Mouse (Mus musculus): ENCODE measurements around the gene Golm1. TPM values are rescaled to one million over a fixed set of nuclear protein-coding genes. Genes with fewer than 3 reads are reported as not detected.

The Golm1 gene
- polyA plus RNA-seq, 1 experiment from 2014 or later = 23.0 TPM

DNA sequence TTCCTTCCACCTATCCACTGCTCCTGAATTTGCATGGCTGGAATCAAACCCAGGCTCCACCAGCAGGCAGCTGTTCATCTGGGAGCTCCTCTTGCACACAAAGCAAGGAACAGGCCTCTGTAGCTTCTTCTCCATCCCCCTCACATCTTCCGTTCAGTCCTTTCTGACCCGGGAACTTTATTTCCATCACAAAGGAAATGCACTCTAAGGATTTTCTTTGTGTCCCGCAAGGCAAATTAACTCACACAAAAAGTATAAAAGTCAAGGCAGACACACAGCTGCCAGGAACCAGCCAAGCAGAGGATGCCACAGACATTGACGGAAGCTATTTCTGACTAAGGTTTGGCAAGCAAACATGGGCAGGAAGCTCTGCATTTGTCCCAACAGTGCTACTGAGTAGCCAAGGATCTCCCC lies 18.6 kb downstream of the Golm1 start:
- WGBS = 8% methylated on average over 4 of the region's 4 CpGs
- no peak for ATAC-seq (ENCODE audit: low FRiP score, low read depth)

DNA sequence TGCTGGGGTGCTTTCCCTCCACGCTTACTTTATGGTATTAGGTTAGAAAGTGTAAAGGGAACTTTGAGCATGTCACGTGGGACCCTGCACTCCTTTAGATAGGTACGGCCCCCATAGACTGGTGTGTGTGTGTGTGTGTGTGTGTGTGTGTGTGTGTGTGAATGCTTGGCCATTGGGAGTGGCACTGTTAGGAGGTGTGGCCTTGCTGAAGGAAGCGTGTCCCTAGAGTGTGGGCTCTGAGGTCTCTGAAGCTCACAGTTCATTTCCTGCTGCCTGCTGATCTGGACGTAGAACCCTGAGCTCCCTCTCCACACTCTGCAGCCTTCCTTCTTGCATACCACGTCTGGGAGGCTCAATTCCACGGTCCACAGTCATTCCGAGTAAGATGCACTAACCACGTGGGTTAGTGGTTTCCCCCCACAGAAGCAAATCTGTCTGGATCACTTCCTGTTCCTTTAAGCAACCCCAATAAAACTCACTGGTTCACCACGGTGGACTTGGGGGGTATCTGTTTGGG lies 19.2 kb downstream of the Golm1 start:
- Histone ChIP-seq H3K4me3 (no peak overlapping the region), H3K4me2 (no peak overlapping the region), H3K27me3 (no peaks in the 10 kb centered on the region), H3K9me3 (no peaks in the 10 kb centered on the region), H3K4me1 (replicated peaks) (peaks cover 19% of the 10 kb centered on the region), H3K36me3 (no peaks in the 10 kb centered on the region), H3K9ac (no peak overlapping the region), H3K27ac (replicated peaks) (0 out of 2 replicates have a peak overlapping the region, but pooled peaks have one; percentile 41)
- WGBS = 51% methylated on average over 10 of the region's 10 CpGs
- ATAC-seq (ENCODE audit: low FRiP score, low read depth) = no peak

More for the DNA sequence above, 18.6 kb downstream of the Golm1 start:
- Histone ChIP-seq H3K27me3 (no peaks in the 10 kb centered on the region), H3K9me3 (no peaks in the 10 kb centered on the region), H3K36me3 (no peaks in the 10 kb centered on the region), H3K9ac (no peak overlapping the region), H3K4me2 (no peak overlapping the region), H3K4me3 (no peak overlapping the region), H3K27ac (replicated peaks) (0 out of 2 replicates have a peak overlapping the region, but pooled peaks have one; percentile 41), H3K4me1 (replicated peaks) (peaks cover 19% of the 10 kb centered on the region)

DNA sequence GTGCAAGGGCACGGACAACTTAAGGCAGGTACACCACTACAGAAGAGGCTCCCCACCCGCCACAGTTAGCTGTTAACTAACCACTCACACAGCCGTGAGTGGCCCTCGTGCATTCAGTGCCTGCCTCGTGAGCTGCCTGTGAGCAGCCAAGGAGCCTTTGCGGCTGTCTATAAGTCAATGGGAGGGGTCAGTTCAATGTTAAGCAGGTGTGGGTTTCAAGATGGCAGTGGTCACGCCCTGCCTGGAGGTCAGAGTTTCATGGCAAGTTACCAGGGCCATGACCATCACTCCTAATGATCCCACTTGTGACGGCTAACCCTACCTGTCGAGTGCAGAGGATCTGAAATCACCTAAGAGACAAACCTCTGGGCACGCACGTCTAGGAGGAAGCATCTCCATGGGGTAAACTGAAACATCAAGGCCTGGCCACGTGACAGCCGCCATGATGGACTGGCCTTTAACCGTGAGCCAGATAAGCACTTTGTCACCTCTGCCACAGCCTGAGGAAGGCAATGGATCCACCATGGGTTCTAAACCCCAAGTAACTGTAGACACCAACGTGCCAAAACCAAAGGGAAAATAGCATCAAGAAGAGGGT lies 19.8 kb downstream of the Golm1 start:
- Histone ChIP-seq H3K4me1 (replicated peaks) (peaks cover 19% of the 10 kb centered on the region), H3K27me3 (no peaks in the 10 kb centered on the region), H3K9me3 (no peaks in the 10 kb centered on the region), H3K4me2 (no peak overlapping the region), H3K36me3 (no peaks in the 10 kb centered on the region), H3K4me3 (no peak overlapping the region), H3K9ac (no peak overlapping the region), H3K27ac (replicated peaks) (no peak overlapping the region)
- 89% methylated on average over 15 of the region's 15 CpGs for WGBS
- ATAC-seq (ENCODE audit: low FRiP score, low read depth) = no peak

DNA sequence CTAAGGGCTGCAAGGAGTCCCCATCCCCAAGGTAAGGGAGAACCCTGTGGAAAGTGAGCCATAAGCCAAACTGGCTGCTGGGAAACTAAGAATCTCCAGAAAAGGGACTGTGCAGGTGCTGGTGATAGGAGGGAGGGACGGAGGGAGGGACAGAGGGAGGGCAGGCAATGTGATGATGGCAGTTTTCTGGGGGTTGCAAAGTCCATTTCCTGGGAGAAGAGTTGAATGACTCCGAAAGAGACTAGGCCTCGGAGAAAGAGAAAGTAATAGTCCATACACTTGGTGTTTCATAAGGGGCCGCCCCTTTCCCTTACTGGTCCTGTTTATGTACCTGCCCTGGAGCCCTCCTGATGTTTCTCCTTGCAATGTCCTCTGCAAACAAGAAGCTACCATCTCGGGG lies 21.1 kb downstream of the Golm1 start:
- Histone ChIP-seq H3K36me3 (no peaks in the 10 kb centered on the region), H3K27ac (replicated peaks) (no peak overlapping the region)
- WGBS = 92% methylated on average over 5 of the region's 5 CpGs

GRCm38 (mm10) chr13:59653136-59653535 lies 22.5 kb downstream of the Golm1 start:
- H3K4me3 ChIP-seq = no peak overlapping the region
- no peak overlapping the region for H3K9ac ChIP-seq
- 0 out of 2 replicates have a peak overlapping the region, but pooled peaks have one; percentile 7 for H3K27ac ChIP-seq (replicated peaks)
- no peak; the same call in 1 of the 2 replicates for ATAC-seq (ENCODE audit: low FRiP score, low read depth)
- H3K4me1 ChIP-seq (replicated peaks) = peaks cover 19% of the 10 kb centered on the region
- no peaks in the 10 kb centered on the region for H3K27me3 ChIP-seq
- H3K4me2 ChIP-seq = no peak overlapping the region
- H3K36me3 ChIP-seq = no peaks in the 10 kb centered on the region
- H3K9me3 ChIP-seq = no peaks in the 10 kb centered on the region
- WGBS = 45% methylated on average over 3 of the region's 3 CpGs

More for the DNA sequence above, 21.1 kb downstream of the Golm1 start:
- Histone ChIP-seq H3K27me3 (no peaks in the 10 kb centered on the region), H3K4me1 (replicated peaks) (peaks cover 19% of the 10 kb centered on the region), H3K4me2 (no peak overlapping the region), H3K9me3 (no peaks in the 10 kb centered on the region), H3K9ac (no peak overlapping the region), H3K4me3 (no peak overlapping the region)
- no peak for ATAC-seq (ENCODE audit: low FRiP score, low read depth)

- no peak overlapping the region for H3K9ac ChIP-seq
Measured at GRCm38 (mm10) chr13:59652651-59653050, 23.0 kb downstream of the Golm1 start.

GRCm38 (mm10) chr13:59649781-59650180 lies 25.8 kb downstream of the Golm1 start:
- Histone ChIP-seq H3K4me1 (replicated peaks) (peaks cover 13% of the 10 kb centered on the region), H3K36me3 (no peaks in the 10 kb centered on the region), H3K4me3 (no peak overlapping the region), H3K27me3 (no peaks in the 10 kb centered on the region), H3K27ac (replicated peaks) (no peak overlapping the region), H3K9ac (no peak overlapping the region), H3K9me3 (no peaks in the 10 kb centered on the region), H3K4me2 (no peak overlapping the region)
- no peak for ATAC-seq (ENCODE audit: low FRiP score, low read depth)
- WGBS = 79% methylated on average over 5 of the region's 5 CpGs

More at GRCm38 (mm10) chr13:59652651-59653050, 23.0 kb downstream of the Golm1 start:
- Histone ChIP-seq H3K9me3 (no peaks in the 10 kb centered on the region), H3K27ac (replicated peaks) (peak overlapping the region; percentile 7; the same call in 1 of the 2 replicates), H3K4me2 (no peak overlapping the region), H3K36me3 (no peaks in the 10 kb centered on the region), H3K4me1 (replicated peaks) (peaks cover 19% of the 10 kb centered on the region), H3K4me3 (no peak overlapping the region), H3K27me3 (no peaks in the 10 kb centered on the region)
- whole genome bisulfite sequencing = 26% methylated on average over 5 of the region's 5 CpGs
- no peak for ATAC-seq (ENCODE audit: low FRiP score, low read depth)

DNA sequence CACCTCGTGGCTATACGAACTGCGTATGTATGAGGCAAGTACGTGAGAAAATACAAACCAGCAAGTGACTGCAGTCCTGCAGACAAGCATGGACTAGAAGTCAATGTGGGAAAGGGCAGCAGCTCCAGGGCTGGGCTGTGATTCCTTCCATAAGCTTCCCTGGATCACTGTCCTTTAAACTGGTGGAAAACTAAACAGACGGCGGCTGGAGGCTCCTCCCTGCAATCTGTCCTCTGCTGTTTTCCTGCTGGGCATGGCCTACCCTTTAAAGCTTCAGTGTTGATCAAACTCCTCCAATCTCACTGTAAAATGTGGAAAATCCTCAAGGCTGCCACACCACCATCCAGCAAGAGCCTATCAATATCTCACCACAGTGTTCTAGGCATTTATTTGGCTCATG lies 27.0 kb downstream of the Golm1 start:
- Histone ChIP-seq H3K27me3 (no peaks in the 10 kb centered on the region), H3K36me3 (no peaks in the 10 kb centered on the region), H3K4me1 (replicated peaks) (peaks cover 13% of the 10 kb centered on the region), H3K9ac (no peak overlapping the region), H3K9me3 (no peaks in the 10 kb centered on the region), H3K4me2 (no peak overlapping the region), H3K27ac (replicated peaks) (no peak overlapping the region), H3K4me3 (no peak overlapping the region)
- no peak for ATAC-seq (ENCODE audit: low FRiP score, low read depth)
- 90% methylated on average over 6 of the region's 6 CpGs for WGBS

DNA sequence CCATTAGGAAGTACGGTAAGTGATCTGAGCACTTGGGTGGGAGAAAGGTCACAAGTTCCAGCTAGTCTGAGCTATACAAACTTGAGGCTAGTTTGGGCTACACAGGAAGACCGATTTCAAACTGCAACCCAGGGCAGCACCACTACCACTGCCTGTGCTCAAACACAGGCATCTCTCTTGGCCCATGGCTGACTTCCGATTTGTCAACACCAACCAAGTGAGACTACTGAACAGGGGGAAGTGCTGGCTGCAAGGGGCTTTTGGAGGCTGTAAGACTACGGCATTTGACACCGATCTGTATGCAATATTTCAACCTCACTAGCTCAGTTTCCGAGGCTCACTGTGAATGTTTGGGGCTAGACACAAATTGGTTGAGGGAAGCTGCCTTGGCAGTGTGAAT lies 28.1 kb downstream of the Golm1 start:
- H3K4me2 ChIP-seq = no peak overlapping the region
- no peak overlapping the region for H3K9ac ChIP-seq
- peaks cover 2% of the 10 kb centered on the region for H3K4me1 ChIP-seq (replicated peaks)
- H3K4me3 ChIP-seq = no peak overlapping the region
- no peak for ATAC-seq (ENCODE audit: low FRiP score, low read depth)
- H3K9me3 ChIP-seq = no peaks in the 10 kb centered on the region
- whole genome bisulfite sequencing = 89% methylated on average over 6 of the region's 6 CpGs
- no peaks in the 10 kb centered on the region for H3K27me3 ChIP-seq
- no peak overlapping the region for H3K27ac ChIP-seq (replicated peaks)
- H3K36me3 ChIP-seq = no peaks in the 10 kb centered on the region

GRCm38 (mm10) chr13:59646674-59647244 lies 28.9 kb downstream of the Golm1 start:
- no peak for ATAC-seq (ENCODE audit: low FRiP score, low read depth)
- no peak overlapping the region for H3K27ac ChIP-seq (replicated peaks)
- H3K36me3 ChIP-seq = no peaks in the 10 kb centered on the region
- H3K9ac ChIP-seq = no peak overlapping the region
- no peak overlapping the region for H3K4me2 ChIP-seq
- WGBS = 53% methylated on average over 11 of the region's 11 CpGs
- H3K9me3 ChIP-seq = no peaks in the 10 kb centered on the region
- no peak overlapping the region for H3K4me3 ChIP-seq
- H3K4me1 ChIP-seq (replicated peaks) = no peaks in the 10 kb centered on the region
- H3K27me3 ChIP-seq = no peaks in the 10 kb centered on the region

DNA sequence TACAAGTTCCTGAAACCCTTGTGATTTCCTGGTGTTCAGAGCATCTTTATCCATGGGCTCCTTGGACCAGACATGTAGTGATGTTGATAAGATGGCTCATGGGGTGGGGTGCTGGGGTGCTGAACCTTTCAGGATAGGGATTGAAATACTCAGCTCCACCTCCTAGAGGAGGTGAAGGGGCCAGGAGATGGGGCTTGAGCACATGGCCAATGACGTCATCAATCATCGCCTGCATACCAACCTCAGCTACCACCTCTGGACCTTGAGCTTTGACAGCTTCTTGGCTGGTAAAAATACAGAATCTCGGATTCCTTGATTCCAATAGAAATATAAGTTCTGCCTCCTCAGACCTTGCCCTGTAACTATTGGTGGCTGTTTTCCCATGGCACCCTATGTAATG lies 30.1 kb downstream of the Golm1 start:
- H3K4me1 ChIP-seq (replicated peaks) = no peaks in the 10 kb centered on the region
- ATAC-seq (ENCODE audit: low FRiP score, low read depth) = no peak

DNA sequence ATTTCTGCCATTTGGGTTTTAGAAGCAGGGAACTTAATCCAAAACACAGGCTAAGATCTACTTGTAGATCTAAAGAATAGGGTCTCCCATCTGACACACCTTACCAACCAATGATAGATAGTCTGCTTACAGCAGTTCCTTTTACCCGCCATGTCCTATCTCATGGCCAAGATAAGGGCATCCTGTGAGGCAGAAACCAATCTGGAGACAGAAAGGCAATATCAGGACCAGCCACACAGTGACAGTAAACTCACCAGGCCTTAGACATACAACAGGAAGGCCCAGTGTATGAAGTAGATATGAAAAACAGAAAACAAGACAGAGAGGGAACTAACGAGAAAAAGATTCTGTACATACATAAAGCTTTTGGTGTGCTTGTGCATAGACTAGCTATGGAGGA lies 32.8 kb downstream of the Golm1 start:
- 0 out of 2 replicates have a peak, but pooled peaks cover 5% of the 10 kb centered on the region for H3K36me3 ChIP-seq
- no peak for ATAC-seq (ENCODE audit: low FRiP score, low read depth)

More for the DNA sequence above, 30.1 kb downstream of the Golm1 start:
- no peaks in the 10 kb centered on the region for H3K27me3 ChIP-seq
- H3K4me2 ChIP-seq = no peak overlapping the region
- no peaks in the 10 kb centered on the region for H3K36me3 ChIP-seq
- no peaks in the 10 kb centered on the region for H3K9me3 ChIP-seq
- 86% methylated on average over 3 of the region's 3 CpGs for WGBS
- no peak overlapping the region for H3K27ac ChIP-seq (replicated peaks)
- H3K9ac ChIP-seq = no peak overlapping the region
- no peak overlapping the region for H3K4me3 ChIP-seq

More for the DNA sequence above, 32.8 kb downstream of the Golm1 start:
- no peaks in the 10 kb centered on the region for H3K9me3 ChIP-seq
- no peaks in the 10 kb centered on the region for H3K27me3 ChIP-seq
- H3K27ac ChIP-seq (replicated peaks) = no peak overlapping the region
- H3K4me3 ChIP-seq = no peak overlapping the region
- 94% methylated on average over 2 of the region's 2 CpGs for WGBS
- no peaks in the 10 kb centered on the region for H3K4me1 ChIP-seq (replicated peaks)
- no peak overlapping the region for H3K4me2 ChIP-seq
- no peak overlapping the region for H3K9ac ChIP-seq

Data from hindbrain, embryonic 15.5 days (tissue).